Mouse (Mus musculus) embryonic facial prominence, embryonic 14.5 days (tissue): ENCODE data around the gene Sult2b1. TPM values are rescaled to one million over a fixed set of nuclear protein-coding genes. Genes with fewer than 3 reads are reported as not detected.

Source experiments
- ATAC-seq: fragments of 200-750 bp; cut with Nextera tagmentation; 2 replicates; pipeline ENCODE4 v1.8.0; 2017; ENCODE audit warnings: low read depth, moderate number of reproducible peaks, moderate TSS enrichment
- DNase-seq: peaks from one replicate; pipeline ENCODE4 v3.0.0-alpha.2; 2015; ENCODE audit warnings: low spot score
- H3K27ac ChIP-seq: fragments of 300-500 bp; sonication (generic); replicated peaks from 2 replicates; pipeline ENCODE4 v1.5.1; 2014; ENCODE audit warnings: low read depth, mild to moderate bottlenecking, low read length, moderate library complexity
- H3K27me3 ChIP-seq: fragments of 300-500 bp; sonication (generic); replicated peaks from 2 replicates; pipeline ENCODE4 v1.6.1; 2014; ENCODE audit warnings: low read length; ENCODE audit not compliant: control insufficient read depth, insufficient read depth
- H3K36me3 ChIP-seq: fragments of 300-500 bp; sonication (generic); 2 replicates; pipeline ENCODE4 v1.6.1; 2014; ENCODE audit warnings: low read length, mixed read lengths; ENCODE audit not compliant: control insufficient read depth, insufficient read depth
- H3K4me1 ChIP-seq: fragments of 300-500 bp; sonication (generic); 2 replicates; pipeline ENCODE4 v1.6.1; 2014; ENCODE audit warnings: antibody characterized with exemption, low read length; ENCODE audit not compliant: control insufficient read depth, insufficient read depth
- H3K4me2 ChIP-seq: fragments of 300-500 bp; sonication (generic); 2 replicates; pipeline ENCODE4 v1.6.1; 2014; ENCODE audit warnings: low read depth, mild to moderate bottlenecking, low read length, moderate library complexity, mixed read lengths
- H3K4me3 ChIP-seq: fragments of 300-500 bp; sonication (generic); 2 replicates; pipeline ENCODE4 v1.5.1; 2014; ENCODE audit warnings: low read depth, mild to moderate bottlenecking, low read length
- H3K9ac ChIP-seq: fragments of 300-500 bp; sonication (generic); 2 replicates; pipeline ENCODE4 v1.6.1; 2014; ENCODE audit warnings: low read depth, mild to moderate bottlenecking, low read length, moderate library complexity, mixed read lengths
- H3K9me3 ChIP-seq: fragments of 300-500 bp; sonication (generic); 2 replicates; pipeline ENCODE4 v1.6.1; 2016; ENCODE audit warnings: low read length; ENCODE audit not compliant: control insufficient read depth
- WGBS: fragments of 180-500 bp; shearing (Covaris S2); extraction: QIAGEN DNeasy Blood & Tissue Kit; methylation state at CpG from one replicate; pipeline ENCODE4 v1.1.7; 2014; 5-methylcytosine and 5-hydroxymethylcytosine counted together
- polyA plus RNA-seq: library from polyadenylated mRNA; unstranded; fragments of >200 nt; fragmentation: Nextera tagmentation; extraction: Ambion mirVana; gene quantifications from 2 replicates; pipeline ENCODE4 v1.2.1, GENCODE M21; 2014

The Sult2b1 gene
- polyA plus RNA-seq, 1 experiment from 2014 or later, result 16.3 TPM

- peaks cover 36% of the 10 kb centered on the region for H3K36me3 ChIP-seq
- no peak for DNase-seq
- H3K4me3 ChIP-seq, result no peak overlapping the region
- no peak for ATAC-seq
- no peak overlapping the region for H3K4me2 ChIP-seq
- no peaks in the 10 kb centered on the region for H3K4me1 ChIP-seq
- no peaks in the 10 kb centered on the region; the same call in 1 of the 2 replicates for H3K27me3 ChIP-seq
- H3K9ac ChIP-seq, result no peak overlapping the region
- no peak overlapping the region for H3K27ac ChIP-seq
- H3K9me3 ChIP-seq, result no peaks in the 10 kb centered on the region
Measured at GRCm38 (mm10) chr7:45820913-45821312, 36.4 kb upstream of the Sult2b1 start.

GRCm38 (mm10) chr7:45819843-45820242, 35.4 kb upstream of the Sult2b1 start:
- Histone ChIP-seq H3K4me1 (peaks cover 4% of the 10 kb centered on the region; the same call in 1 of the 2 replicates), H3K9me3 (no peaks in the 10 kb centered on the region), H3K9ac (peak overlapping the region; percentile 30; the same call in 1 of the 2 replicates), H3K27ac (no peak overlapping the region), H3K4me3 (peak overlapping the region; percentile 13), H3K27me3 (no peaks in the 10 kb centered on the region; the same call in 1 of the 2 replicates), H3K36me3 (peaks cover 25% of the 10 kb centered on the region), H3K4me2 (peak overlapping the region; percentile 41)
- WGBS, result 11% methylated on average over 15 of the region's 25 CpGs
- DNase-seq, result no peak
- ATAC-seq, result no peak

- Histone ChIP-seq H3K4me3 (no peak overlapping the region), H3K4me1 (peaks cover 13% of the 10 kb centered on the region), H3K9ac (no peak overlapping the region), H3K27ac (no peak overlapping the region), H3K9me3 (no peaks in the 10 kb centered on the region), H3K36me3 (peaks cover 19% of the 10 kb centered on the region), H3K4me2 (no peak overlapping the region), H3K27me3 (no peaks in the 10 kb centered on the region; the same call in 1 of the 2 replicates)
- 54% methylated on average over 2 of the region's 2 CpGs for WGBS
- no peak for ATAC-seq
- DNase-seq, result no peak
Measured at GRCm38 (mm10) chr7:45815984-45816351, 31.5 kb upstream of the Sult2b1 start.

- ATAC-seq (no peak), DNase-seq (no peak)
- no peak overlapping the region for H3K4me3 ChIP-seq
- H3K9ac ChIP-seq, result no peak overlapping the region
- 45% methylated on average over 10 of the region's 10 CpGs for WGBS
- no peaks in the 10 kb centered on the region for H3K9me3 ChIP-seq
- H3K4me1 ChIP-seq, result peaks cover 13% of the 10 kb centered on the region
- H3K27ac ChIP-seq, result peak overlapping the region; percentile 54; the same call in 1 of the 2 replicates
- H3K36me3 ChIP-seq, result peaks cover 24% of the 10 kb centered on the region
- no peaks in the 10 kb centered on the region; the same call in 1 of the 2 replicates for H3K27me3 ChIP-seq
- peak overlapping the region; percentile 70 for H3K4me2 ChIP-seq
Measured at GRCm38 (mm10) chr7:45815323-45815983, 31.0 kb upstream of the Sult2b1 start.

- ATAC-seq (no peak), DNase-seq (no peak)
- Histone ChIP-seq H3K4me2 (peak overlapping the region; percentile 70), H3K36me3 (peaks cover 30% of the 10 kb centered on the region), H3K9me3 (no peaks in the 10 kb centered on the region), H3K9ac (no peak overlapping the region), H3K4me3 (peak overlapping the region; percentile 33), H3K27me3 (no peaks in the 10 kb centered on the region), H3K27ac (peak overlapping the region; percentile 54; the same call in 1 of the 2 replicates), H3K4me1 (peaks cover 13% of the 10 kb centered on the region)
- WGBS, result 4% methylated on average over 5 of the region's 5 CpGs
Measured at GRCm38 (mm10) chr7:45814841-45815240, 30.4 kb upstream of the Sult2b1 start.

GRCm38 (mm10) chr7:45813787-45814779, 29.6 kb upstream of the Sult2b1 start, which contains the start of gene Cyth2:
TSS of gene Cyth2 (minus strand) at chr7:45814581.
- peak; percentile 100 for DNase-seq
- H3K4me1 ChIP-seq, result peaks cover 13% of the 10 kb centered on the region
- peak within 1 kb of the TSS; percentile 70 for H3K4me2 ChIP-seq
- ATAC-seq, result peak; percentile 98
- no peaks in the 10 kb centered on the region for H3K9me3 ChIP-seq
- H3K36me3 ChIP-seq, result peaks cover 38% of the 10 kb centered on the region
- H3K27ac ChIP-seq, result peak within 1 kb of the TSS; percentile 100
- no peaks in the 10 kb centered on the region for H3K27me3 ChIP-seq
- H3K9ac ChIP-seq, result peak within 1 kb of the TSS; percentile 100
- 0% methylated on average over 28 of the region's 92 CpGs for WGBS
- peak within 1 kb of the TSS; percentile 96 for H3K4me3 ChIP-seq

- Histone ChIP-seq H3K4me3 (peak overlapping the region; percentile 96), H3K27me3 (no peaks in the 10 kb centered on the region), H3K4me1 (peaks cover 13% of the 10 kb centered on the region), H3K4me2 (peak overlapping the region; percentile 67), H3K27ac (peak overlapping the region; percentile 100; the same call in 1 of the 2 replicates), H3K36me3 (peaks cover 50% of the 10 kb centered on the region), H3K9me3 (no peaks in the 10 kb centered on the region), H3K9ac (peak overlapping the region; percentile 100)
- ATAC-seq (no peak), DNase-seq (no peak)
- WGBS, result 74% methylated on average over 8 of the region's 8 CpGs
Measured at GRCm38 (mm10) chr7:45812921-45813320, 28.5 kb upstream of the Sult2b1 start.

- no peak overlapping the region for H3K4me2 ChIP-seq
- no peak overlapping the region for H3K9ac ChIP-seq
- H3K4me3 ChIP-seq, result no peak overlapping the region
- peaks cover 7% of the 10 kb centered on the region for H3K4me1 ChIP-seq
- H3K27me3 ChIP-seq, result no peaks in the 10 kb centered on the region
- 91% methylated on average over 13 of the region's 14 CpGs for WGBS
- DNase-seq (no peak), ATAC-seq (no peak)
- no peak overlapping the region for H3K27ac ChIP-seq
- no peaks in the 10 kb centered on the region for H3K9me3 ChIP-seq
- peaks cover 65% of the 10 kb centered on the region for H3K36me3 ChIP-seq
Measured at GRCm38 (mm10) chr7:45809276-45810075, 25.0 kb upstream of the Sult2b1 start.
